Mouse (Mus musculus) heart, embryonic 14.5 days (tissue): ENCODE results near the gene Jmjd8. TPM values are rescaled to one million over a fixed set of nuclear protein-coding genes. Genes with fewer than 3 reads are reported as not detected.

Source experiments
- ATAC-seq: fragments of 200-750 bp; cut with Nextera tagmentation; 2 replicates; pipeline ENCODE4 v1.8.0; 2017; ENCODE audit warnings: low read depth, moderate TSS enrichment; ENCODE audit not compliant: insufficient number of reproducible peaks, insufficient read depth, low FRiP score
- H3K27ac ChIP-seq, 2 experiments: fragments of 200-500 bp in 1 of 2; fragments of 300-500 bp in 1 of 2; sonication (generic) in 1 of 2; replicated peaks in 1 of 2; 2 replicates each; pipeline ENCODE4 v1.5.1; 2012 to 2014; ENCODE audit warnings: low read depth in 2 of 2, low read length in 2 of 2, control low read depth in 1 of 2, mild to moderate bottlenecking in 1 of 2, mixed read lengths in 1 of 2; ENCODE audit not compliant: control insufficient read depth in 1 of 2, insufficient read depth in 1 of 2
- H3K27me3 ChIP-seq: fragments of 300-500 bp; sonication (generic); 2 replicates; pipeline ENCODE4 v1.6.1; 2014; ENCODE audit warnings: mild to moderate bottlenecking, low read length, control low read depth; ENCODE audit not compliant: control insufficient read depth, insufficient read depth
- H3K36me3 ChIP-seq: fragments of 300-500 bp; sonication (generic); 2 replicates; pipeline ENCODE4 v1.6.1; 2014; ENCODE audit warnings: mild to moderate bottlenecking, control low read depth, low read length, mixed read lengths; ENCODE audit not compliant: control insufficient read depth, insufficient read depth
- H3K4me1 ChIP-seq, 2 experiments: fragments of 200-500 bp in 1 of 2; fragments of 300-500 bp in 1 of 2; sonication (generic) in 1 of 2; 2 replicates each; pipeline ENCODE4 v1.6.1; 2012 to 2014; ENCODE audit warnings: low read length in 2 of 2, control low read depth in 1 of 2, mixed read lengths in 1 of 2; ENCODE audit not compliant: control insufficient read depth in 2 of 2, insufficient read depth in 2 of 2
- H3K4me2 ChIP-seq: fragments of 300-500 bp; sonication (generic); 2 replicates; pipeline ENCODE4 v1.6.1; 2014; ENCODE audit warnings: mild to moderate bottlenecking, low read length
- H3K4me3 ChIP-seq, 2 experiments: fragments of 200-500 bp in 1 of 2; fragments of 300-500 bp in 1 of 2; sonication (generic) in 1 of 2; 2 replicates each; pipeline ENCODE4 v1.5.1; 2012 to 2014; ENCODE audit warnings: low read length in 2 of 2, mild to moderate bottlenecking in 2 of 2, control low read depth in 1 of 2, low read depth in 1 of 2, moderate library complexity in 1 of 2; ENCODE audit not compliant: control insufficient read depth in 1 of 2, insufficient read depth in 1 of 2
- H3K9ac ChIP-seq: fragments of 300-500 bp; sonication (generic); 2 replicates; pipeline ENCODE4 v1.6.1; 2014; ENCODE audit warnings: mild to moderate bottlenecking, low read length
- H3K9me3 ChIP-seq: fragments of 300-500 bp; sonication (generic); 2 replicates; pipeline ENCODE4 v1.6.1; 2016; ENCODE audit warnings: low read length, control low read depth; ENCODE audit not compliant: control insufficient read depth
- WGBS: fragments of 180-500 bp; shearing (Covaris S2); extraction: QIAGEN DNeasy Blood & Tissue Kit; methylation state at CpG from one replicate; pipeline ENCODE4 v1.1.7; 2014; 5-methylcytosine and 5-hydroxymethylcytosine counted together
- polyA plus RNA-seq: library from polyadenylated mRNA; unstranded; fragments of >200 nt; fragmentation: Nextera tagmentation; extraction: Ambion mirVana; gene quantifications from 2 replicates; pipeline ENCODE4 v1.2.1, GENCODE M21; 2014

The Jmjd8 gene
- polyA plus RNA-seq, 1 experiment from 2014 or later: 30.0 TPM

- no peak for ATAC-seq
- H3K36me3 ChIP-seq: peaks cover 64% of the 10 kb centered on the region
These were observed 11.9 kb downstream of the Jmjd8 start for GRCm38 (mm10) chr17:25840519-25840918.

DNA sequence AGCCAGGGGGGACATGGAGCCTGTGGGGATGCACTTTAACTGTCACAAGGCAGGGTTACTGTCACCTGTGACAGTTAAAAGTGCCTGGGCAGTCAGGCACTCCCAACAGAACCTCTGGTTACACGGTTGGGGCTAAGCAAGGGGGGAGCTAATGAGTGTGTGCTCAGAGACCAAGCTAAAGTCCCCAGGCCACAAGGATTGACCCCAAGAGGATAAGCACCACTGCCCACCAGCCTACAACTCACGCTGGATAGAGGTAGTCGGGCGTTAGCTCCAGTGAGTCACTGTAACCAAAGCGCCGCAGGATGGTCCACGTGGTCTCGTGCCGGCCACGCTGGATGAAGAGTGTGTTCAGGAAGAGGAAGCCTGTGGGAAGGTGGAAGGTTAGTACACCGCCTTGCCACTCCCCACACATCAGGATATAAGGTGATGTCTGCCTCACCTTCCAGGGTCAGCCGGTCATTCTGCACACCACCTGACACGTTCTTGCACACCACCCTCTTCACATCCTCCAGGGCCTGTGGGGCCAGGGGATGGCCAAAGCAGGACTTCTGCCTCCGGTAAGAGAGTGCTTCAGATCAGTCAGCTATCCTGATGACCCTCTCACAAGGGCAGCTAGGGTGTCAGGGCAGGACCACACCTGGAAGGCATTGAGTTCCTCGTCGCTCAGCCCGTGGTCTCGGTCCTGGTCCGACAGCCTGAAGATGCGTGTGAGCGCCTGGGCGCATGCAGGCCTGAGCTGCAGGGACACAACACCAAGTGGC lies 12.6 kb downstream of the Jmjd8 start, which contains the start of gene Gm20683:
Gene Gm20683, minus strand, starts transcription at position 647 of the 764 bp plus-strand sequence.
- H3K27ac ChIP-seq: no peak within 1 kb of the TSS
- H3K9ac ChIP-seq: no peak within 1 kb of the TSS
- WGBS: 92% methylated on average over 22 of the region's 22 CpGs
- no peaks in the 10 kb centered on the region for H3K9me3 ChIP-seq
- H3K27me3 ChIP-seq: no peaks in the 10 kb centered on the region
- H3K4me2 ChIP-seq: no peak within 1 kb of the TSS
- H3K4me1 ChIP-seq: peaks cover 17 to 32% of the 10 kb centered on the region in 2 experiments
- H3K36me3 ChIP-seq: peaks cover 57% of the 10 kb centered on the region
- ATAC-seq: no peak
- no peak within 1 kb of the TSS for H3K4me3 ChIP-seq

More at GRCm38 (mm10) chr17:25840519-25840918, 11.9 kb downstream of the Jmjd8 start:
- Histone ChIP-seq H3K4me3 (no peak overlapping the region), H3K27ac (no peak overlapping the region), H3K9ac (no peak overlapping the region), H3K4me2 (no peak overlapping the region), H3K9me3 (no peaks in the 10 kb centered on the region), H3K4me1 (peaks cover 20 to 39% of the 10 kb centered on the region in 2 experiments), H3K27me3 (no peaks in the 10 kb centered on the region)
- WGBS: 96% methylated on average over 6 of the region's 6 CpGs

- Histone ChIP-seq H3K9ac (no peak overlapping the region), H3K27me3 (no peaks in the 10 kb centered on the region), H3K4me3 (no peak overlapping the region), H3K27ac (no peak overlapping the region), H3K4me1 (peaks cover 8 to 20% of the 10 kb centered on the region in 2 experiments), H3K4me2 (no peak overlapping the region), H3K9me3 (no peaks in the 10 kb centered on the region), H3K36me3 (peaks cover 56% of the 10 kb centered on the region)
- WGBS: 80% methylated on average over 3 of the region's 3 CpGs
- ATAC-seq: no peak
These were observed 13.8 kb downstream of the Jmjd8 start for GRCm38 (mm10) chr17:25842509-25842908.

DNA sequence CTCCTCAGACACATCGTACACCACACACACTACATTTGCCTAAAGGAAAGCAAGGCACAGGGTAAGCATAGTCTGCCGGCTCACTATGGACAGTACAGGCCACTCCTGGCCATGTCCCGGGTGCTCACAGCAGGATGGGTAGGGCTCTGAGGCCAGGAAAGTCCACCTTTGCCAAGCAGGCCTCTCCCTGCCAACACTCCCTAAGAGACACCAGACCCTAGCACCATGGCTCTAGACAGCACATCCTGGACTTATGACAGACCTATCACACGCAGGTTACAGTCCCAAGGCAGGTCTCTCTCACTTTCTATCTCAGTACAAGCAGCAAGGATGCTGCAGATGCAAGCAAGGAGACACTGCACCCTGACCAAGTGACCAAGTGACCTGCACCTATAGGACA lies 14.5 kb downstream of the Jmjd8 start:
- Histone ChIP-seq H3K9me3 (no peaks in the 10 kb centered on the region), H3K9ac (peak overlapping the region; percentile 96), H3K27me3 (no peaks in the 10 kb centered on the region), H3K36me3 (peaks cover 54% of the 10 kb centered on the region), H3K27ac (no peak overlapping the region), H3K4me3 (peak overlapping the region; percentile 76 to 91), H3K4me1 (peaks cover 5 to 15% of the 10 kb centered on the region in 2 experiments), H3K4me2 (peak overlapping the region; percentile 88)
- 92% methylated on average over 4 of the region's 4 CpGs for WGBS
- no peak for ATAC-seq

DNA sequence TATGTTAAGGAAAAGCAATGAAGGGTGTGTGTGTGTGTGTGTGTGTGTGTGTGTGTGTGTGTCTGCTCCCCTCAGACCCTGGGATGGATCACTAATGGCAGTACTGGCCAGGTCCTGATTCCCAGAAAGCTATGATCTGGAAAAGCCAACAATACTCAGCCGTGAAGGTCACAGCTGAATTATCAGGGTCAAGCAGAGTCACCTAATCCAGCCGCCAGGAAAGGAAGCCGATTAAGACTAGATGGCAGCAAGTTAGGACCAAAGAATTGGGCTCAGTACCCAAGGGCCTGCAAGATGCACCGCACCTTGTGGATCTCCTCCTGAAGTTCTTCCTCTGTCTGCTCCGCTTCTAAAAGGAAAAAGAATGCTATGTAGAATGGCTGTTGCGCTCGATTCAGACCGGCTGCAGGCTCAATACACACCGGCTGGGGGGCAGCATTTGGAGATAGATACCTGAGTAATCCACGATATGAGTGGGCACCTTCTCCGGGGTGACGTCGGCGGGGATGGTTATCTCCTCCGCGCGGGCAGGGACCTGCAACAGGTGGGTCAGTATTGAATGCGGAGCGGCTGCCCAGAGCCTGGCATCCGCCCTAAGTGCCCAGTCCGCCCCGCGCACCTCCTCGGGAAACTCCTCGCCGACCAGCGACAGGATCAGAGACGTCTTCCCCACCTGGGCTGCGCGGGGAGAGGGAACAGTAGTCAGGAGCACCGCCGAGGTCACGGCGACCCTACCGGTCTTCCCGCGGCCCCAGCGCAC lies 15.1 kb downstream of the Jmjd8 start:
- H3K27me3 ChIP-seq: no peaks in the 10 kb centered on the region
- peak; percentile 10 for ATAC-seq
- WGBS: 1% methylated on average over 38 of the region's 38 CpGs
- H3K4me3 ChIP-seq: peak overlapping the region; percentile 76 to 91
- peak overlapping the region; percentile 96 for H3K9ac ChIP-seq
- H3K9me3 ChIP-seq: no peaks in the 10 kb centered on the region
- peaks cover 52% of the 10 kb centered on the region for H3K36me3 ChIP-seq
- H3K4me2 ChIP-seq: peak overlapping the region; percentile 88
- H3K27ac ChIP-seq: peak overlapping the region; percentile 28 to 89
- peaks cover 5 to 15% of the 10 kb centered on the region in 2 experiments for H3K4me1 ChIP-seq

DNA sequence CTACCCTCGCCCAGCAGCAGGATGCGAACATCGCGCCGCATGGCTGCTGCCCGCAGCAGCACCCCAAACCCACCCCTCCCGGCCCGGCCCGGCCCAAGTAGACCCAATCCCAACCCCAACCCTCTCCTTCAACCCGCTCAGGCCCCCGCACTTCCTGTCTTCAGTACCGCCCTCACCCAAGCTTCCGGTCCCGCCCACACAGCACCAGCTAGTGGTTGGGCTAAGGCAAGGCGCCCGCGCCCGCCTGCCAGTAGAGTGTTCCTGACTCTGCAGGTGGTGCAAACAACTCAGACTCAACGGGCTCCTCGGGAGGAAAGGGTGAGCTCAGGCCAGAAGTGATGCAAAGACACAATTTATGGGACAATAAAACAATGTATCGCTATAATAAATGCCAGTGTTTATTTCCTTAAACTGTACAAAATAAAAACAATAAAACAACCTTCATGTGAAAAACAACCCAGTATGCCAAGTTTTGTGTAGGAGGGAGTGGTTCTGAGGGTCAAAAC lies 15.8 kb downstream of the Jmjd8 start, which contains the start of gene Rhot2:
Gene Rhot2, minus strand, starts transcription at position 456 of the 506 bp plus-strand sequence.
- peak within 1 kb of the TSS; percentile 96 for H3K9ac ChIP-seq
- peak within 1 kb of the TSS; percentile 28 to 89 for H3K27ac ChIP-seq
- 2% methylated on average over 14 of the region's 21 CpGs for WGBS
- no peaks in the 10 kb centered on the region for H3K27me3 ChIP-seq
- peak within 1 kb of the TSS; percentile 88 for H3K4me2 ChIP-seq
- peak within 1 kb of the TSS; percentile 76 to 91 for H3K4me3 ChIP-seq
- H3K36me3 ChIP-seq: peaks cover 50% of the 10 kb centered on the region
- ATAC-seq: peak; percentile 92
- H3K4me1 ChIP-seq: peaks cover 5 to 15% of the 10 kb centered on the region in 2 experiments
- no peaks in the 10 kb centered on the region for H3K9me3 ChIP-seq

DNA sequence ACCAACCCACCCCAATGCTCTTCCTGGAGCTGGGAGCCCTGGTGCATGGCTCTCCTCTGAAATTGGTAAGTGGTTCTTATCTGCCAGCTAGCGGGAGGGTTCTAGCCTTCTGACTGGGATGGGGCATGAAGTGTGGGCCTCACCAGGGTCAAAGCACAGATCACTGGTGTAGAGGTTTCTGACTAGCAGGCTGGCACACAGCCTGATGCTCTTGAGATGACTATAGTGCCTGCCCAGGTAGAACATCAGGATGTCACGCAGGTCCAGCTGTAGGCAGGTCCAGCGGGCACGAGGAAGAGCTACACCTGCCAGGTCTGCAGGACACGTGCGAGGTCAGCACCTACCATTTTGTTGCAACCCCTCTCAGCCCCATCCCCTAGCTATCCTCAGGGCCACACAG lies 31.6 kb downstream of the Jmjd8 start:
- Histone ChIP-seq H3K4me3 (no peak overlapping the region), H3K4me1 (peaks cover 5 to 18% of the 10 kb centered on the region in 2 experiments; a peak in 3 of 4 replicates), H3K9ac (no peak overlapping the region), H3K27ac (no peak overlapping the region), H3K36me3 (peaks cover 27% of the 10 kb centered on the region), H3K4me2 (no peak overlapping the region), H3K9me3 (no peaks in the 10 kb centered on the region), H3K27me3 (no peaks in the 10 kb centered on the region)
- 77% methylated on average over 6 of the region's 6 CpGs for WGBS
- ATAC-seq: no peak
